Mouse (Mus musculus): ENCODE data around the gene Bub1b.

DNA sequence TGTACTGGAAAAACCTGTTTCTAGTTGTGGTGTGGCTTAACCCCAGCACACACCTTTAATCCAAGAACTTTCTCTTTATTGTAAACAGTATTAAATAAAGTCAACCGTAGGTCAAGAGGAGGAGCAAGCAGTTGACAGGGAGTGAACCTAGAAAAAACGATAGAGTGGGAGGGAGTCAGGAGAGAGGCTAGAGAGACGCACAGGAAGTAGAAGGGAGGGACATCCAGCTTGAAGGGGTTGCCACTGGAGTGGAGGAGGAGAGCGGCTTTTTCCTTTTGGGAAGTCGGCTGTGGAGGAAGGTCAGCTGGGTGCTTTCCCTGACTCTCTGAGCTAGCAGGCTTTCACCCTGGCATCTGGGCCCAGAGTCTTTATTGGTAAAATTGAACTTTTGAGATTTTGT lies 9.0 kb downstream of the Bub1b start:
- no peak for TF ChIP-seq GATA1 (IDR thresholded peaks at IDR 0.05; ENCODE audit: low read length)
- TF ChIP-seq TAL1 (IDR thresholded peaks at IDR 0.05; ENCODE audit: low read length), result no peak

All from erythroblast, embryonic 14.5 days (primary cell).